Mouse (Mus musculus) layer of hippocampus, postnatal 10 days (tissue): ENCODE measurements around the gene Gm27235. TPM values are rescaled to one million over a fixed set of nuclear protein-coding genes. Genes with fewer than 3 reads are reported as not detected.
"Not testable (repeated sequence)": the region's sequence is repeated elsewhere in the genome, so short reads cannot be mapped to it uniquely, and the experiment has no call there.

Experiments
- DNase-seq, 2 experiments: peaks; one replicate each; pipeline ENCODE4 v3.0.0; 2021; ENCODE audit warnings: low spot score in 2 of 2
- long read RNA-seq: library from polyadenylated mRNA; stranded (forward); transcript quantifications from one replicate; pipeline ENCODE4 v2.0.0, GENCODE M21; 2023
- total RNA-seq, 2 experiments: library from RNA; stranded (reverse); gene quantifications; 2 replicates each; pipeline ENCODE4 v1.2.3; 2021

The Gm27235 gene
- total RNA-seq: not detected
- long read RNA-seq: 0 reads

- no peak for DNase-seq
These were observed at the start of gene Gm27235, which contains the start of gene D730048I06Rik for GRCm38 (mm10) chr9:35790001-35790400. Gene Gm27235, minus strand, starts transcription at chr9:35790101. Gene D730048I06Rik, minus strand, starts transcription at chr9:35790112.

- not testable (repeated sequence) for DNase-seq
These were observed 28.0 kb upstream of the Gm27235 start for GRCm38 (mm10) chr9:35817881-35818280.

- no peak for DNase-seq
These were observed 8.2 kb upstream of the Gm27235 start for GRCm38 (mm10) chr9:35798146-35798545.

- DNase-seq: no peak
These were observed 11.9 kb downstream of the Gm27235 start, which contains the start of gene Gm17727 for GRCm38 (mm10) chr9:35778009-35778408. Gene Gm17727, minus strand, starts transcription at chr9:35778109.

- no peak for DNase-seq
These were observed 33.1 kb downstream of the Gm27235 start for GRCm38 (mm10) chr9:35756843-35757242.

- no peak for DNase-seq
These were observed 49.2 kb downstream of the Gm27235 start, which contains the start of gene Gm17677 for GRCm38 (mm10) chr9:35740749-35741148. Gene Gm17677, plus strand, starts transcription at chr9:35741049.

Other genes starting within 250 kb of the Gm27235 start
- gene Ddx25, start 231.6 kb downstream of the Gm27235 start, total RNA-seq: 10 to 100 TPM; 15.2 to 16.1 TPM
- gene Pus3, start 231.5 kb downstream of the Gm27235 start, total RNA-seq: 10 to 100 TPM; 12.0 to 13.4 TPM
- gene Pate2, start 219.8 kb downstream of the Gm27235 start, total RNA-seq: 1 to 10 TPM; 1.5 to 2.3 TPM
- 10 to 100 TPM; 12.5 to 14.6 TPM for gene Hyls1, start 219.7 kb downstream of the Gm27235 start, total RNA-seq
- gene Pate4, start 178.2 kb downstream of the Gm27235 start, total RNA-seq: not detected
- not detected for gene Pate3, start 141.9 kb downstream of the Gm27235 start, total RNA-seq
- gene Pate1, start 102.7 kb downstream of the Gm27235 start, total RNA-seq: not detected
- gene Gm17677, start 49.1 kb downstream of the Gm27235 start, total RNA-seq: not detected
- not detected for gene Gm17727, start 12.0 kb downstream of the Gm27235 start, total RNA-seq
- gene D730048I06Rik, start within 50 bp of the Gm27235 start, total RNA-seq: not detected
- gene 9230110F15Rik, start 54.0 kb upstream of the Gm27235 start, total RNA-seq: not detected
- under 1 TPM in 1 of 2 experiments, not detected in 1; 0.22 TPM for gene 9230113P08Rik, start 118.3 kb upstream of the Gm27235 start, total RNA-seq